Mouse (Mus musculus) cerebellum, adult 11 months (tissue): ENCODE data around the gene Rfc4.
"Not testable (repeated sequence)": the region's sequence is repeated elsewhere in the genome, so short reads cannot be mapped to it uniquely, and the experiment has no call there.

Experiments used
- DNase-seq: peaks from one replicate; pipeline ENCODE4 v3.0.0; 2022

The Rfc4 gene

GRCm38 (mm10) chr16:23100613-23101012 is 26.9 kb downstream of the Rfc4 start:
- no peak for DNase-seq

- DNase-seq, result no peak
These were observed 27.4 kb downstream of the Rfc4 start for GRCm38 (mm10) chr16:23100099-23100575.

- DNase-seq, result no peak
These were observed 27.9 kb downstream of the Rfc4 start for GRCm38 (mm10) chr16:23099632-23100031.

- DNase-seq, result not testable (repeated sequence)
These were observed 29.5 kb downstream of the Rfc4 start for GRCm38 (mm10) chr16:23098105-23098452.

- DNase-seq, result not testable (repeated sequence)
These were observed 30.0 kb downstream of the Rfc4 start for GRCm38 (mm10) chr16:23097290-23098104.

GRCm38 (mm10) chr16:23096886-23097285 is 30.7 kb downstream of the Rfc4 start:
- DNase-seq, result not testable (repeated sequence)

GRCm38 (mm10) chr16:23095581-23095980 is 32.0 kb downstream of the Rfc4 start:
- DNase-seq, result not testable (repeated sequence)

- DNase-seq, result no peak
These were observed 33.4 kb downstream of the Rfc4 start for GRCm38 (mm10) chr16:23094136-23094535.

- no peak for DNase-seq
These were observed 34.1 kb downstream of the Rfc4 start for GRCm38 (mm10) chr16:23093321-23093953.

GRCm38 (mm10) chr16:23091345-23091744 is 36.2 kb downstream of the Rfc4 start:
- DNase-seq, result not testable (repeated sequence)

- DNase-seq, result not testable (repeated sequence)
These were observed 39.0 kb downstream of the Rfc4 start for GRCm38 (mm10) chr16:23088491-23088890.

- DNase-seq, result not testable (repeated sequence)
These were observed 39.8 kb downstream of the Rfc4 start for GRCm38 (mm10) chr16:23087712-23088111.

- DNase-seq, result not testable (repeated sequence)
These were observed 40.4 kb downstream of the Rfc4 start for GRCm38 (mm10) chr16:23087159-23087558.

GRCm38 (mm10) chr16:23077516-23077915 is 50.0 kb downstream of the Rfc4 start:
- DNase-seq, result not testable (repeated sequence)
